Mouse (Mus musculus) kidney, postnatal 14 days (tissue): ENCODE results near the gene Gatd1.
"Not testable (repeated sequence)": the region's sequence is repeated elsewhere in the genome, so short reads cannot be mapped to it uniquely, and the experiment has no call there.

Source experiments
- DNase-seq: peaks from one replicate; pipeline ENCODE4 v3.0.0; 2022; ENCODE audit warnings: mixed read lengths

Gene Gatd1

DNA sequence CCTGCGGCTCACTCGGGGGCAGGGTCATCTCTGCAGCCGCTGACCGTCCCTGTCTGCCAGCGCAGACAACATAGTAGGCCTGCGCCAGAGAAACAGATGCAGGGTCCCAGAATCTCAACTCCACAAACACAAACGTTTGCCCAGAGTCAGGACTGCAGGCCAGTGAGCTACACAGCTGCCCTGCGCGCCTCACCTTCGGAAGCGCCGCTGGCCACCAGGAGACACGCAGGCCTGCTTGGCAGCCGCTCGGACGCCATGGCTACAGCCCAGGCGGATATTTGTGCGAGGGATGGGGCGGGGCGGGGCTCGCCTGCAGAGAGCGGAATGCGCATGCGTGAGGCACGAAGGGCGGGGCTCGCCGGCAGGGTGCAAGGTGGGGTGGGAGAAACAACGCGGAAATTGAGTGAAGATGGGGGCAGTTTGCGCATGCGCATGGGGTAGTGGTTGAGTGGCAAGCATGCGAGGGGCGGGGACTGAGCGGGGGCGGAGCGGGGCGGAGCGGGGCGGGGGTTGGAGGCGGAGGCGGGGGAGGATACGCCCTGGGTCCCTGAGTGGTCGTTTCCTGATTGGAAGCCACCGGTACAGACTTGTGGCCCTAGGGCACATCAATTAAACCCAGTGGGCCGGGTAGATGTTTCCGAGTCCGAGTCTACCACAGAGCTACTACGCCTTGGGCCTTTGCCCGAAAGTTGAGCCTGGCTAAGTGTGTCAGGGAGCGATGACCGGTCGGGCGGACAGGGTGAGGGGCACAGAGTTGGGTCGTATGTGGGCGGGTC lies at the start of gene Gatd1:
Gene Gatd1 (minus strand): TSS at position 328 of the 776 bp plus-strand sequence.
- DNase-seq = peak; percentile 100

DNA sequence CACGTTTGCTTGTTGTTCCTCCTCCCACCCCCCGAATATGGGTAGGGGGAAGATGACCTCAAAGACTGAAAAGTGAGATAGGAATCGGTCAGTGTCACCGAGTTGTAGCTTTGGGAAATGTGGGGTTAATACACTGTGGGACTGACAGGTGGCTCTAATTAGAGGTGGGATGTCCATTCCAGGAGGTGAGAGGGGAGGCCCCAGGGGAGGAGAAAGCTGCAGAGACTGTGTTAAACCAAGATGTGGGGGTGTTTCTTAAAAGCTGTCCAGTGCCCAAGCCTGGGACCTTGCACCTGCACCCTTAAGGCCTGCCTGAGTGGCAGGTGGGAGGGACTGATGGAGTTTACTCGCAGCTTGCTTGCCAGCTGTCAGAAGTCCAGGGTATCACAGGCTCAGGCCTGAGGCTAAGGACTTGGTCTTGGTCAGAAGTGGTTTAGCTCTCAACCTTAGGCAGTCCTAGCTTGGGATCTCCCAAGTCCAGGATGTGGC lies 48.4 kb upstream of the Gatd1 start:
- DNase-seq = peak; percentile 71

DNA sequence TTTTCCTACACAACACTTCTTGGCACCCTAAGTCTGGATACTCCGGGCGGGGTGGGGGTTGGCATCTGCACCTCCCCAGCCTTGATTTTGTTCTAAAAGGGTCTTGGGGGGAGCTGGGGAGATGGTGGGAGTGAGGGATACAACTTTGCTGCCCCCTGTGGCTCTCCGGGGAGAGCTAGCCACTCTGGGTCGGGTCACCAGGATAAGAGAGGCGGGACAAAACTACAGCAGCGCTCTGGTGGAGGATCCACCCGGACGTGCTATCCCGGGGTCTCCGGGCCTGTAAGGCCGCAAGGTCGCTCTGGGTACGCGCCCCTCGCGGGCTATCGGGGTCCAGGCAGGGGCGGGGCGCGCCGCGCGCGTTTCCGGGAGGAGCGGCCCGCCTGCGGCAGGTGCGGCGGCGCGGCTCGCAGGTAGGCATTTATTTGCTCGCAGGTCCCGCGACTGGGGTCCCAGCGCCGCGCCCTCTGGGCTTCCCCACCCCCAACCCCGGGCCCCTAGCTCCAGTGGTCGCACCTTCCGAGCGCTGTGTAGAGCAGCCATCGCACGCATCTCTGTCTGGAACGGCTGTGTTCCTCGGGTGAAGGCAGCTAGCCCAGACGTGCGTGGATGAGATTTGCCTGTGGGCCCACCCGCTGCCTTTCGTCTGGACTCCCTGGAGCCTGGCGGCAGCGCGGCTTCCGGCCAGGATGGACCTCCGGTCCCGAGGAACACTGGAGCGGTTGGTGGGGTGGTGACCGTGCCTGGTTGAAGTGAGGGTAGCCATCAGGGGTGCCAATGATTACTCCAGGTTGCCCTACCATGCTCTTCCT lies 47.8 kb upstream of the Gatd1 start:
- no peak for DNase-seq

DNA sequence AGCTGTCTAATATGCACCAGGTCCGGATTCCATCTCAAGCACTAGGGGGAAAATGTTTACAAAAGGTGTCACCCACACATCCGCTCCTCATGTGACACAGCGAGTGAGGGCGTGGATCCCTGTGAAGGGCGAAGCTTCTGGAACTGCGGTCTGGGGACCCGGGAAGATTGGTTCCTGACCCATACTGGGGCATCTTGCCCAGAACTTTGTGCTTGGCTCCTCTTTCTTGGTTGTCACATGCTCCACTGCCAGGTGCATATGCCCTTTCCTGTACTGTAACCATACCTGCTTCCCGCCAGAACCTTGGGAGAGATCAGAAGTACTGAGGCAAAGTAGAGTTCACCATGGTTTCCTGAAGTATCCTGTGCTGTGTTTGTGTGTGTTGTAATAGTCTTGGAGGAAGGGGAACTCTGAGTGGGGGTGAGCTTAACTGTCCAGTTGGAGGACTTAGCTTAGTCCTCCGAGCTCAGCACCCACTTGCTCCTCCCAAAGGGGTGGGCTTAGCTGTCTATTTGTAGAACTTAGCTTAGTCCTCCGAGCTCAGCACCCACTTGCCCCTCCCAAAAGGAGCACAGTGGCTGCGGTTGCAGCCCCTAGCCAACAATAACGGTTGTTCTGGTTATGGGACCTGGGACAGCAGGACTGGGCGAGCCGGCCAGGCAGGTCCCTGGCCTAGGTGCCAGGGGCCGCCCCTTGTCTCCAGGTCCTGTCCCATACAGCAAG lies 46.6 kb upstream of the Gatd1 start, which contains the start of gene Cracr2b:
Gene Cracr2b (plus strand): TSS at position 704 of the 723 bp plus-strand sequence.
- no peak for DNase-seq

DNA sequence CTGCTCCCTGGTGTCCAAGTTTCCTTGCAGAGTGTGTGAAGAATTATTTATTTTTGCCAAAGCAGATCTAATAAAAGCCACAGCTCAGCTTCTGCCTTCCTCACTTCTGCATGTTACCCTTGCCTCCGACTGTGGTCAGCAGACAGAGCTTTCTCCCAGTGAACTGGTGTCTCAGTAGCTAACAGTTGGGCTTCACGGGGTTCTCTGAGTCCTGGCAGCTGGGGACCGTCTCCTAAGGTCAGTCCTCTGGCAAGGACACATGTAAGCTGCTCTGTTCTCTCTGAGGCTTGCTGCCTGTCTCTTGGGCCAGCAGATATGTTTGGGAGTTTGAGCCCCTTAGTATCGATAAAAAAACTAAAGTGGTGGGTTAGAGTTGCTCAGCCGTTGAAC lies 46.1 kb upstream of the Gatd1 start:
- no peak for DNase-seq

DNA sequence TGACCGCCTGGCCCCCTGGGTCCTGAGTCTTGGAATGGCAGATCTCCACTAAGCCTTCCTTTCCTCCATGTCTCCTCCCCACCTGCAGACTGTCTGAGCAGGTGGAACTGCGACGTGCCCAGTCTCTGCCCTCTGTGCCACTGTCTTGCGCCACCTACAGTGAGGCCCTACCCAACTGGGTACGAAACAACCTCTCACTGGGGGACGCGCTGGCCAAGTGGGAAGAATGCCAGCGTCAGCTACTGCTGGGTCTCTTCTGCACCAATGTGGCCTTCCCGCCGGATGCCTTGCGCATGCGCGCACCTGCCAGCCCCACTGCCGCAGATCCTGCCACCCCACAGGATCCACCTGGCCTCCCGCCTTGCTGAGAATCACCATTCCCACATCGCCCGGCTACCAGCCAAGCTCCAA lies 45.4 kb upstream of the Gatd1 start:
- no peak for DNase-seq

DNA sequence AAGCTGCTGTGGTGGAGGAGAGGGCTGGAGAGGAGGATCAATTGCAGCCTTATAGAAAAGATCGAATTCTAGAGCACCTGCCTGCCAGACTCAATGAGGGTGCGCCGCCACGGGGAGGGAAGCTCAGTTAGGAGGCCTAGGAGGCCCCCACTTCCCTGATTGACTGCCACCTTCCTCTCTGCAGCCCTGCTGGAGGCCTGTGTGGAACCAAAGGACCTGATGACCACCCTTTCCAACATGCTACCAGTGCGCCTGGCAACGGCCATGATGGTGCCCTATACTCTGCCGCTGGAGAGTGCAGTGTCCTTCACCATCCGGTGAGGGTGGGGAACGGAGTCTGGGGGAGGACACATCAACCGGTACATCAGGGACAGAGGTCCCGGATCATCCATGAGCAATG lies 44.7 kb upstream of the Gatd1 start:
- DNase-seq = no peak

DNA sequence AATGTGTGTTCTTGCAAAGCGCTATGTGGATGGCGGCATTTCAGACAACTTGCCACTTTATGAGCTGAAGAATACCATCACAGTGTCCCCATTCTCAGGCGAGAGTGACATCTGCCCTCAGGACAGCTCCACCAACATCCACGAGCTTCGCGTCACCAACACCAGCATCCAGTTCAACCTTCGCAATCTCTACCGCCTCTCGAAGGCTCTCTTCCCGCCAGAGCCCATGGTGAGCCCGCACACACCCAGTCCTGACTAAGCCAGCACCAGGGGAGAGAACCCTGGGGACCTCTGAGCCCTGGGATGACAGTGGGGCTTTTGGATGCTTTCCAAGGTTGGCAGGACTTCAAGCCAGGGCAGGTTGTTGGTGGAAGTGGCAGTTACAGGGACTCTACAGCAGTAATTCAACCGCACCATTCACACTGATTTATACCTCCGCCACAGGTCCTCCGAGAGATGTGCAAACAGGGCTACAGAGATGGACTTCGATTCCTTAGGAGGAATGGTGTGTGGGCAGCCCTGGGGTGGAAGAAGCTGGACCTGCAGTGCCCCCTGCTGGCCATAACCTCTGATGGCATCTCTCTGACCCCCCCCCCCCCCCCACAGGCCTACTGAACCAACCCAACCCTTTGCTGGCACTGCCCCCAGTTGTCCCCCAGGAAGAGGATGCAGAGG lies 44.2 kb upstream of the Gatd1 start:
- DNase-seq = peak; percentile 73

DNA sequence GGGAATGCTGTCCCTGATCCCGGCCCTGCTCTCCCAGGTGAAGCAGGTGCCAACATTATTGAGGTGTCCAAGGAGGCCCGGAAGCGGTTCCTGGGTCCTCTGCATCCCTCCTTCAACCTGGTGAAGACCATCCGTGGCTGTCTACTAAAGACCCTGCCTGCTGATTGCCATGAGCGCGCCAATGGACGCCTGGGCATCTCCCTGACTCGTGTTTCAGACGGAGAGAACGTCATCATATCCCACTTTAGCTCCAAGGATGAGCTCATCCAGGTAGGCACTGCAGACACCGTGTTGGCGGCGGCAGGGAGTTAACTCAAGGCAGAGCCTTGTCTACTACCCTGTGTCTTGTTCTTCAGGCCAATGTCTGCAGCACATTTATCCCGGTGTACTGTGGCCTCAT lies 43.3 kb upstream of the Gatd1 start:
- DNase-seq = no peak

DNA sequence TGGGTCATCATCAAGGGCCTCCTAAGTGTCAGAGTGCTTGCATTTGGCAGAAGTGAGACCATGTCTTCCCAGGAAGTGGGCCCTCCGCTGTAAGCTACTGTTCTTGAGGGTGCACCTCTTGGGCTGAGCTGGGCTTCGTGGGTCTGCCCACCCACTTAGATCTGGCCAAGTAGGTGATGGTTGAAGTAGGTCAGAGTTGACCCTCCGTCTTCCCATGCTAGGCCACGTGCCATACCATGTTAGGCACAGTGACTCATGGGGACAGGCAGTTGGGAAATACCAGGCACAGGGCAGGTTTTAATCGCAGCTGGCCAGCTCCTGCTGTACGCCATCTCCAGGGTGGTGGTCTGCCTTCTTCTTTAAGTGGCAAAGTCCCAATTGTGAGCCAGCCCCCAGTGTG lies 42.8 kb upstream of the Gatd1 start:
- DNase-seq = peak; percentile 4

DNA sequence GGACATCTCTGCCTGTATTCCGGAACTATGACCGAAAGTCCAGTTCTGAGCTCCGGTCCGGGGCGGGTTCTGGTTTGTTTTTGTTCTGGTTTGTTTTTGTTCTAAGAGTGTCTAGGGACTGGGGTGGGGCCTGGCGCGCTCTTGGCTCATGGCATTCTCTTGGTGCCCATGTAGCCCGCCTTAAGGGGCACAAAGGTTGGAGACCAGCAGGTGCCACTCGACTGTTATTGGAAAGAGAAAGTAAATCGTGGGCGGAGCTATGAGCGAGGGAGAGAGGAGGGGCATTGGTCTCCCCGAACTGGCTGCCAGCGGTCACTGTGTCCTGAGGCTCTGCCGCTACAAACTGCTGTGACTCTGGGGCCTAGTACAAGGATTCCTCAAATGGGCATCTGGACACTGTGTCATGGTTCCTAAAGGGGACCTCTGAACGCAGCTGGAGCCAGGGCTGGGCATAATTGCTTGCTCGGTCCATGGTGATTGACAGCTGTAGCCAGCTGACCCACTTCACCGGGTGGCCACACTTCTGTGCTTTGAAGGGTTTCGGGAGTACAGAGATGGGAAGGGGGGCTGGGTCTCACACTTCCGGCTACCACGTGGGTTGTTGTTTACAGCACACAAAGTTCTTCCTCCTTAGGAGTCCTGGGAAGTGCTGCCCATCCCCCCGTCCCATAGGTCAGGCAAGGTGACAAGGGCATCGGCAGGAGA lies 41.8 kb upstream of the Gatd1 start:
- peak; percentile 89 for DNase-seq

DNA sequence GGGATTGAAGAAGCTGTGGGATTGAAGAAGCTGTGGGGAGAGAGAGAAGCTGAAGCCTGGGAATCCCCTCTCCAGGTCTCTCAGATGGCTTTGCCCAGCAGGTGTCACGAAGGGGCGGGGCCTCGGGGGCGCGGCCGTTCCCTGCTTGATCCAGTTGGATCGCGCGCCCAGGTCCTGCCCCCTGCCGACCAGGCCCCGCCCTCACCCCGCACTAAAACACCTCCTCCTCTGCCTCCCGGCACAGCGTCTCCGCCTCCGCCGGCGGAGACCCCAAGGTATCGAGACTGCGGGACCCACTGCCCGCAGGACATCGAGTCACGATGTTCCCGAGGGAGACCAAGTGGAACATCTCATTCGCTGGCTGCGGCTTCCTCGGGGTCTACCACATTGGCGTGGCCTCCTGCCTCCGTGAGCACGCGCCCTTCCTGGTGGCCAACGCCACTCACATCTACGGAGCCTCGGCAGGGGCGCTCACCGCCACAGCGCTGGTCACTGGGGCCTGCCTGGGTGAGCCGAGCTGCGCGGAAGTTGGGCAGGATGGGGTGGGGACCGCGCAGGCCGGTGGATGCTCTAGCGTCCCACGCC lies 41.1 kb upstream of the Gatd1 start, which contains the start of gene Pnpla2:
Gene Pnpla2 (plus strand): TSS at position 232 of the 585 bp plus-strand sequence.
- DNase-seq = peak; percentile 97

DNA sequence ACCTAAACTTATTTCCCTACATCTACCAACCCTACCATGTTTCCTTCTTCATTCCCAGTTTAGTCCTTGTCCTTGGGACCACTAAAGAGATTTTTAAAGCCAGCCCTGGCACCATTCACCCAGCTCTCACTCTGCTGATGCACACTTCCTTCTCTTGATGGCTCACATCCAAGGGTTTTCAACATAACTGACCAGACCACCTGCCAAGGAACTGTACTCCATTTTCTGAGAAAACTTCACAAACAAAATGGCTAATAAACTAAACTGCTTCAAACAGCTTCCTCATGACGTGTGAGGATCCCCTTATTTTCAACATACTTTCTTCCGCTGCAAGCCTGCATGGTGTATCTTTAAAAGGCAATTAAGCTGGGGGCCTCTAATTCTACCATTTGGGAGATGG lies 39.7 kb upstream of the Gatd1 start:
- DNase-seq = no peak

DNA sequence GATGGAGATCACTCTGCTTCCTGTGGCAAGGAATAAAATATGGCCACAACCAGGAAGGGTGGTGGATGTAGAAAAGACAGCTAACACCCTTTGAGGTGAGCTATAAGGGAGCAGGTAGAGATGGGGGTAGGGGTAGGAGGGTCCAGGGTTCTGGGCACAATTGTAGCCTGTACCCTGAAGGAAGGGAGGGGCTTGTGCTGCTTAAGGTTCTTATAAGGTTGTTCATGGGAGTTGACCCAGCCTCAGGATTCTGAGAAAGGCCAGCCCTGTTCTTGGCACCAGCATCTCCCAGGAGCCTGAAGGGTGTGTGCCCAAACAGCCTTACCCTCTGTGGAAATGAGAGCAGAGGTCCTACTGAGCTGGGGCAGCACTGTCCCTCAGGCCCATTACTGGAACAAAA lies 38.0 kb upstream of the Gatd1 start:
- DNase-seq = no peak

DNA sequence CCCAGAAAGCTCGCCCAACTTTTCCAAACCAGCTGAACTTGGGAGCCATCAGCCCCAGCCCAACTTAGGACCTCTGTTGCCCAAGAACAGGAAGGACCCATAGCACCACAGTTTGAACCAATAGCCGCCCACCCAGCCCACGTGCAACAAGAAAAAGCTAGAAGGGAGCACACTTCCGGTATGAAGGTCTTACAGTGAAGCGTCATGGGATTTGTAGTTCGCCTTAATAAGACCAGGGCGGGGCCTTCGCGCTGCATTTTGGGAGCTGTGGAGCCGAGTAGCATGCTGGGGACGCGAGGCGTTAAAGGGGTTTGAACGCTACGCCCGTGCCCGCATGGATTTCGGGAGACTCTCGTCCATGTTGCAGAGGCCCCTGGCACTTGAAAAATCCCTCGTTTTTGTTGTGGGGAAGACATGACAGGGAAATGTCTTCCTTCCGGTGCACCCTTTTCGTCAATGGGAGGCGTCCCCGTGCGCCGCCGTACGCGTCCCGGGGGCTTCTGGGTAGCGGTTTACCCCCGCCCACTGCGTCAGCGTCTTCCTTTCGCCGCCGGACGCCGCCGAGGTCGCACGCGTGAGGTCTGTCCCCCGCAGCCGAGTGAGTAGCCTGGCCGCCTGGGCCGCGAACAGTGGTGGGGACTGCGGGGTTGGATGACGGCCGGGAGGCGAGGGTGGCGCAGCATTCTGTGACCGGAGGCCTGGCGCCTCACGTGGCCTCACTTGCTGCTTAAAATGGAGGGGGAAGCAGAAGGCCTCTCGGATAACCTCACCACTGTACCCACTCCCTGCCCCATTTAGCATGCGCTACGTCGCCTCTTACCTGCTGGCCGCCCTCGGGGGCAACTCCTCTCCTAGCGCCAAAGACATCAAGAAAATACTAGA lies 33.4 kb upstream of the Gatd1 start, which contains the start of gene Rplp2:
Gene Rplp2 (plus strand): TSS at position 261 of the 882 bp plus-strand sequence.
- DNase-seq = peak; percentile 95

DNA sequence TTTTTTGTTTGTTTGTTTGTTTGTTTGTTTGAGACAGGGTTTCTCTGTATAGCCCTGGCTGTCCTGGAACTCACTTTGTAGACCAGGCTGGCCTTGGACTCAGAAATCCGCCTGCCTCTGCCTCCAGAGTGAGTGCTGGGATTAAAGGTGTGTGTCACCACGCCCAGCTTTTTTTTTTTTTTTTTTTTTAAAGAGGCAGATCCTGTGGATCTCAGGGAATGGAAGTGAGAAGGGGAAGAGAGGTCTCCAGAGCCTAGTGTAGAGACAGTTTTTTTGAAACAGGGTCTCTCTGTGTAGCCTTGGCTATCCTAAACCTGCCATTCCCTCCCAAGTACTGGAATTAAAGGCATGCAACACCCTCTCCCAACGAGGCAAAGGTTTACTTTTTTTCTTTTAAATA lies 32.4 kb upstream of the Gatd1 start:
- not testable (repeated sequence) for DNase-seq

DNA sequence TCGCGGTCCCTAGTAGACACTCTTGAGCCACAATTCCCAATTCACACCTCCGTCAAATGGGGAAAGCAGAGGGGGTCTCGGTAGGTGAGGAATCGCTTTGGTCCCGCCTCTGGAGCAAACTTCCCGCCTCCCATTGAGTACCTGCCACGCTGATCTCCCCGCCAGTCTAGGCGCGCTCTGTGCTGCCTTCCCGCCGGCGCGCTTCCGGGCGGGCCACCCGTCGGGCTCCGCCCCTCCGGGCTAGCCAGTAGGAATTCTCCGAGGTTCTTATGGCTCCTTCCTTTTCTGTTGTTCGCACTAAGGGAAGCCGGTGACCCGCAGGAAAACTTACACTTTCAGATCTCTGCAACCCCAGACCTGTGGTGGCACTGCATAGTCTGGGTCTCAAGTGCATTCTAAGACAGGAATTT lies 29.9 kb upstream of the Gatd1 start, which contains the start of gene Pidd1:
Gene Pidd1 (minus strand): TSS at position 198 of the 410 bp plus-strand sequence.
- peak; percentile 85 for DNase-seq

DNA sequence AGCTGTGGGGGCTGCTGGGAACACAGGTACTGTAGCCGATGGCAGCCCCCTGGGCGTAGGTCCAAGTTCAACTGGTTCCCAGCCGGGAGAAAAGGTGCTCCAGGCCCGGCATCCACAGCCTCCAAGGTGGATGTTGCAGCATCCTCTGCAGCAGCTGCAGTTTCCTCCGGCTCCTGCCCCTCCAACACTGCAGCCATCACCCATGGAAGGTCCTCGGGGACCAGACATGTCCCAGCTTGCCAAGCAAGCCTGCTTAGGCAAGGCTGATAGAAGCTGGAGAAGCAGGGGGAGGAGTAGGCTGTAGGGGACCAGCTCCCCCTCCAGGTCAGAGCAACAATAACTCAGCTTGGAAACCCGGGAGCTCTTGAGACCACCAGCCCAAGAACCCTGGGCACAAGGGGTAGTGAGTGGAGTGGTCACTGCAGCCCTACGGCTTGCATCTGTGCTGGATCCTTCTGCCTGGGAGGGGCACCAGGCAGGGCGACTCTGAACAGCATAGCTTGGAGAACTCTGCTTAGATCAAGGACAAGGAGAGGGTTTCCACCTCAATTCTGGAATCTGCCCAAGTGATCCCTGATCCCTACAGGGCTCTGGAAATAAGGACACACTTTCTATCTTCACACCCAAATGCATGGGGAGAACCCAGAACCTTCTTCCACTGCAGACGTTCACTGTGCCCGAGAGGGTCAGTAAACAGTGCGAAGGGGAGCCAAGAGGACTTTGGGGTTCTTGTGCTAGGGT lies 29.3 kb upstream of the Gatd1 start:
- DNase-seq = no peak

DNA sequence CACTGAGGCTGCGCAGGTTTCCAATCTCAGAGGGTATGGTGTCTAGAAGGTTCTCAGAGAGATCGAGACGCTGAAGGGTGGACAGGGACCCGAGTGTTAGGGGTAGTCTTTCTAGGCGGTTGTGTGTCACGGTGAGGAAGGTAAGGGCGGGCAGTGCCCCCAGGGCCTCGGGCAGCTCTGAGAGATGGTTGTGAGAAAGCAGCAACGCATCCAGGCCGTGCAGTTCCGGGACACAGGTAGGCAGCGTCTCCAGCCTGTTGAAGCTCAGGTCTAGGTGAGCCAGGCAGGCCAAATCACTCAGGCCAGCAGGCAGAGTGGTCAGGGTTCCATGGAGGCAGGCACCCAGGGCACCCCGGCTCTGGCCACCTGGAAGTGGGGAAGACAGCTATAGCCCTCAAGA lies 28.3 kb upstream of the Gatd1 start:
- no peak for DNase-seq
